ENCODE assay signal across 21 mouse cellular contexts in the genomic region with DNA sequence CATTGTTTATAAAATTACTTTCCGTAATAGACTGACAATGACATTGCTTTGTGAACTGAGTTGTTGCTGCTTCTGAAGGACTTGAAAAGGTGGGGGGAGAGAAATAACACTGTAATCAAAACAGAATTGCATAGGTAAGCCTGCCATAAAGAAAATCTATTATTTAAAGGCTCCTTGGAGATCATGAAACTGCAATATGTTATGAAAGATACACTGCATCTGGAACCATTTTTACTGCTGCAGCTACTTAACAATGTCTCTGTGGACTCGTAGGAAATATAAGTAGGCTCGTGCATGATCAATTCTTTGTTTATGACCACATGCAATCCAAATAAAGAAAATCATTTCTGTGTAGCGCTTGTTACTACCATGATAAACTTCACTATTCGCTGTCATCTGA.
A peak's percentile ranks its signal among the peaks of the same experiment; 100 is the strongest.
DNase-seq lines count a peak whose midpoint lies in the region; ATAC-seq lines count a peak whose summit lies in the region.
"Had no signal": no experiment of that assay in that cellular context is flagged by ENCODE, and none has a peak within 500 bp of the region (broad histone marks: within the 10 kb centered on the region; RNA-seq: fewer than 3 reads in every experiment).

No protein-coding gene starts in this region.

- H3K9me3 ChIP-seq in limb, embryonic 12.5 days = no peaks in the 10 kb centered on the region
- no peaks in the 10 kb centered on the region for H3K9me3 ChIP-seq in limb, embryonic 10.5 days (replicated peaks)
- no peaks in the 10 kb centered on the region for H3K9me3 ChIP-seq in embryonic facial prominence, embryonic 14.5 days (ENCODE audit: control insufficient read depth, low read length)
- no peaks in the 10 kb centered on the region for H3K9me3 ChIP-seq in limb, embryonic 13.5 days
- no peaks in the 10 kb centered on the region for H3K9me3 ChIP-seq in neural tube, embryonic 14.5 days (ENCODE audit: control insufficient read depth, low read length)
- H3K9me3 ChIP-seq: embryonic facial prominence, embryonic 13.5 days; forebrain, embryonic 13.5 days; forebrain, embryonic 15.5 days had no signal

- no peak overlapping the region for H3K9ac ChIP-seq in limb, embryonic 12.5 days (replicated peaks)
- H3K9ac ChIP-seq in embryonic facial prominence, embryonic 14.5 days (ENCODE audit: low read depth, low read length) = no peak overlapping the region
- no peak overlapping the region for H3K9ac ChIP-seq in limb, embryonic 13.5 days
- H3K9ac ChIP-seq in neural tube, embryonic 14.5 days (replicated peaks; ENCODE audit: low read depth, low read length) = no peak overlapping the region
- H3K9ac ChIP-seq: embryonic facial prominence, embryonic 13.5 days; forebrain, embryonic 13.5 days; forebrain, embryonic 15.5 days had no signal

- H3K4me2 ChIP-seq in limb, embryonic 12.5 days = no peak overlapping the region
- H3K4me2 ChIP-seq in embryonic facial prominence, embryonic 14.5 days (ENCODE audit: low read depth, low read length) = no peak overlapping the region
- H3K4me2 ChIP-seq in limb, embryonic 13.5 days (replicated peaks) = no peak overlapping the region
- no peak overlapping the region for H3K4me2 ChIP-seq in neural tube, embryonic 14.5 days (ENCODE audit: low read depth, low read length)
- H3K4me2 ChIP-seq: embryonic facial prominence, embryonic 13.5 days; forebrain, embryonic 13.5 days; forebrain, embryonic 15.5 days had no signal

- no peak for DNase-seq in limb, embryonic 10.5 days (ENCODE audit: low spot score)
- peak; percentile 14 for DNase-seq in embryonic facial prominence, embryonic 14.5 days (ENCODE audit: low spot score)
- no peak for DNase-seq in urinary bladder, adult 18-20 months (ENCODE audit: low spot score in 2 of 2)
- DNase-seq in gastrocnemius, adult 18-20 months (ENCODE audit: low spot score) = no peak
- DNase-seq in lung, postnatal 25 days (ENCODE audit: low spot score) = no peak
- DNase-seq: adrenal gland, adult 2 months; adrenal gland, postnatal 10 days; adrenal gland, postnatal 25 days; cerebellum, adult 11 months; cerebellum, adult 18-20 months; cerebellum, adult 8-10 months; cerebellum, adult 9-11 months; cerebellum, postnatal 14 days; cerebellum, postnatal 36 days; embryo, embryonic 11 days had no signal

- H3K27ac ChIP-seq in limb, embryonic 12.5 days = no peak overlapping the region
- no peak overlapping the region for H3K27ac ChIP-seq in limb, embryonic 10.5 days
- H3K27ac ChIP-seq in embryonic facial prominence, embryonic 14.5 days (replicated peaks; ENCODE audit: low read depth, low read length) = no peak overlapping the region
- no peak overlapping the region for H3K27ac ChIP-seq in limb, embryonic 13.5 days
- no peak overlapping the region for H3K27ac ChIP-seq in neural tube, embryonic 14.5 days (ENCODE audit: low read depth, low read length)
- H3K27ac ChIP-seq: embryonic facial prominence, embryonic 13.5 days; forebrain, embryonic 13.5 days; forebrain, embryonic 15.5 days had no signal

- no peaks in the 10 kb centered on the region for H3K36me3 ChIP-seq in limb, embryonic 12.5 days
- no peaks in the 10 kb centered on the region for H3K36me3 ChIP-seq in limb, embryonic 10.5 days
- H3K36me3 ChIP-seq in embryonic facial prominence, embryonic 14.5 days (ENCODE audit: control insufficient read depth, insufficient read depth, low read length) = no peaks in the 10 kb centered on the region
- no peaks in the 10 kb centered on the region for H3K36me3 ChIP-seq in limb, embryonic 13.5 days
- H3K36me3 ChIP-seq in neural tube, embryonic 14.5 days (ENCODE audit: control insufficient read depth, insufficient read depth, low read length) = no peaks in the 10 kb centered on the region
- H3K36me3 ChIP-seq: embryonic facial prominence, embryonic 13.5 days; forebrain, embryonic 15.5 days had no signal

- no peak overlapping the region for H3K4me3 ChIP-seq in limb, embryonic 12.5 days (replicated peaks)
- no peak overlapping the region for H3K4me3 ChIP-seq in limb, embryonic 10.5 days
- H3K4me3 ChIP-seq in embryonic facial prominence, embryonic 14.5 days (ENCODE audit: low read depth, low read length) = no peak overlapping the region
- no peak overlapping the region for H3K4me3 ChIP-seq in limb, embryonic 13.5 days
- H3K4me3 ChIP-seq in neural tube, embryonic 14.5 days (ENCODE audit: low read depth, low read length) = no peak overlapping the region
- H3K4me3 ChIP-seq: embryonic facial prominence, embryonic 13.5 days; forebrain, embryonic 13.5 days; forebrain, embryonic 15.5 days had no signal

- H3K4me1 ChIP-seq in limb, embryonic 12.5 days (replicated peaks) = no peaks in the 10 kb centered on the region
- H3K4me1 ChIP-seq in limb, embryonic 10.5 days = no peaks in the 10 kb centered on the region
- H3K4me1 ChIP-seq in embryonic facial prominence, embryonic 14.5 days (ENCODE audit: control insufficient read depth, insufficient read depth, low read length) = no peaks in the 10 kb centered on the region
- H3K4me1 ChIP-seq in limb, embryonic 13.5 days = peaks cover 6% of the 10 kb centered on the region; the same call in 1 of the 2 replicates
- H3K4me1 ChIP-seq in neural tube, embryonic 14.5 days (ENCODE audit: control insufficient read depth, insufficient read depth, low read length) = no peaks in the 10 kb centered on the region
- H3K4me1 ChIP-seq: embryonic facial prominence, embryonic 13.5 days; forebrain, embryonic 13.5 days; forebrain, embryonic 15.5 days had no signal

- ATAC-seq in limb, embryonic 12.5 days (ENCODE audit: insufficient number of reproducible peaks, insufficient read depth, low FRiP score, low TSS enrichment, low read depth) = peak; percentile 31; the same call in 1 of the 2 replicates
- ATAC-seq in embryonic facial prominence, embryonic 14.5 days (ENCODE audit: low read depth) = no peak
- peak; percentile 44; the same call in 1 of the 2 replicates for ATAC-seq in limb, embryonic 13.5 days (ENCODE audit: low FRiP score, low read depth)
- ATAC-seq in neural tube, embryonic 14.5 days (ENCODE audit: low read depth) = peak; percentile 71; the same call in 1 of the 2 replicates
- ATAC-seq: forebrain, embryonic 13.5 days; forebrain, embryonic 15.5 days had no signal

- H3K27me3 ChIP-seq in limb, embryonic 12.5 days = no peaks in the 10 kb centered on the region
- H3K27me3 ChIP-seq in limb, embryonic 10.5 days (ENCODE audit: low read depth, poor library complexity, severe bottlenecking) = no peaks in the 10 kb centered on the region
- no peaks in the 10 kb centered on the region for H3K27me3 ChIP-seq in embryonic facial prominence, embryonic 14.5 days (replicated peaks; ENCODE audit: control insufficient read depth, insufficient read depth, low read length)
- H3K27me3 ChIP-seq in limb, embryonic 13.5 days = no peaks in the 10 kb centered on the region
- no peaks in the 10 kb centered on the region for H3K27me3 ChIP-seq in neural tube, embryonic 14.5 days (ENCODE audit: control insufficient read depth, insufficient read depth, low read length)
- H3K27me3 ChIP-seq: embryonic facial prominence, embryonic 13.5 days; forebrain, embryonic 13.5 days; forebrain, embryonic 15.5 days had no signal

- 72% methylated on average over 5 of the region's 5 CpGs for WGBS in limb, embryonic 12.5 days
- WGBS in limb, embryonic 10.5 days = 91% methylated on average over 5 of the region's 5 CpGs
- 54% methylated on average over 5 of the region's 5 CpGs for WGBS in embryonic facial prominence, embryonic 14.5 days
- 51% methylated on average over 5 of the region's 5 CpGs for WGBS in limb, embryonic 13.5 days
- WGBS in neural tube, embryonic 14.5 days = 55% methylated on average over 5 of the region's 5 CpGs
